Mouse (Mus musculus) G1E (cell line): Measurements from ENCODE around the gene Slc17a3. TPM values are rescaled to one million over a fixed set of nuclear protein-coding genes. Genes with fewer than 3 reads are reported as not detected.

Experiments used
- ATAC-seq: 2 replicates; pipeline ENCODE4 v1.8.0; 2016; ENCODE audit warnings: mild to moderate bottlenecking; ENCODE audit not compliant: insufficient number of reproducible peaks, poor library complexity, low FRiP score, severe bottlenecking; ENCODE audit errors: extremely low read depth
- DNase-seq: peaks from one replicate; pipeline ENCODE4 v3.0.0; 2012; ENCODE audit warnings: low spot score
- H3K27me3 ChIP-seq: 2 replicates; pipeline ENCODE4 v1.6.1; 2012; ENCODE audit warnings: mild to moderate bottlenecking, low read length, inconsistent platforms; ENCODE audit not compliant: insufficient read depth
- H3K36me3 ChIP-seq: replicated peaks from 2 replicates; pipeline ENCODE3; 2012; ENCODE audit warnings: mild to moderate bottlenecking, inconsistent platforms
- H3K4me1 ChIP-seq: 2 replicates; pipeline ENCODE4 v1.6.1; 2012; ENCODE audit warnings: low read depth, low read length, inconsistent platforms, mixed read lengths; ENCODE audit not compliant: insufficient read depth
- H3K4me3 ChIP-seq: 2 replicates; pipeline ENCODE4 v1.5.1; 2012; ENCODE audit warnings: low read depth, mild to moderate bottlenecking, inconsistent platforms, low read length, moderate library complexity, mixed read lengths
- H3K9me3 ChIP-seq: replicated peaks from 2 replicates; pipeline ENCODE4 v1.6.1; 2012; ENCODE audit warnings: inconsistent platforms
- CTCF ChIP-seq: IDR thresholded peaks from 2 replicates; pipeline ENCODE4 v1.5.1; 2012; ENCODE audit warnings: low read depth, low read length, inconsistent platforms, mixed read lengths
- GATA1 ChIP-seq: IDR thresholded peaks from 2 replicates; pipeline ENCODE4 v1.6.1; 2012; ENCODE audit warnings: borderline replicate concordance, low read length, inconsistent platforms, mixed read lengths
- GATA2 ChIP-seq: IDR thresholded peaks from 2 replicates; pipeline ENCODE4 v1.6.1; 2012; ENCODE audit warnings: low read depth, low read length, inconsistent platforms, borderline replicate concordance
- POLR2AphosphoS5 ChIP-seq: IDR thresholded peaks from 2 replicates; pipeline ENCODE4 v1.6.1; 2012; ENCODE audit warnings: low read depth, low read length, inconsistent platforms; ENCODE audit not compliant: insufficient replicate concordance
- TAL1 ChIP-seq: conservative IDR thresholded peaks from 2 replicates; pipeline ENCODE4 v1.6.1; 2012; ENCODE audit warnings: low read depth, low read length, inconsistent platforms, mixed read lengths
- polyA plus RNA-seq: library from polyadenylated mRNA; stranded (reverse); fragments of >175 nt; gene quantifications from 2 replicates; pipeline ENCODE4 v1.2.3, GENCODE M21; 2012
- total RNA-seq, 2 experiments: library from RNA; stranded (forward) in 1 of 2; stranded (reverse) in 1 of 2; fragments of 200-1000 nt in 1 of 2; fragments of >200 nt in 1 of 2; fragmentation: Nextera tagmentation in 1 of 2; gene quantifications; 2 replicates each; pipeline ENCODE4 v1.2.3; 2014 to 2017

Slc17a3 gene
- total and polyA plus RNA-seq, 3 experiments = 0.22 TPM; not detected in 2

GRCm38 (mm10) chr13:23820179-23820940, 18.9 kb upstream of the Slc17a3 start:
- peaks cover 6% of the 10 kb centered on the region; the same call in 1 of the 2 replicates for H3K27me3 ChIP-seq
- no peaks in the 10 kb centered on the region for H3K36me3 ChIP-seq
- H3K4me3 ChIP-seq = no peak overlapping the region
- no peaks in the 10 kb centered on the region for H3K4me1 ChIP-seq
- DNase-seq = no peak
- no peaks in the 10 kb centered on the region for H3K9me3 ChIP-seq
- TF ChIP-seq GATA1 (no peak), POLR2AphosphoS5 (no peak), TAL1 (no peak), CTCF (no peak), GATA2 (no peak)
- ATAC-seq = no peak

GRCm38 (mm10) chr13:23822213-23822612, 17.0 kb upstream of the Slc17a3 start:
- ATAC-seq = no peak
- TF ChIP-seq GATA2 (no peak), CTCF (no peak), POLR2AphosphoS5 (no peak), TAL1 (no peak), GATA1 (no peak)
- H3K9me3 ChIP-seq = no peaks in the 10 kb centered on the region
- peaks cover 6% of the 10 kb centered on the region; the same call in 1 of the 2 replicates for H3K27me3 ChIP-seq
- no peaks in the 10 kb centered on the region for H3K4me1 ChIP-seq
- no peaks in the 10 kb centered on the region for H3K36me3 ChIP-seq
- no peak for DNase-seq
- no peak overlapping the region for H3K4me3 ChIP-seq

GRCm38 (mm10) chr13:23826606-23827005, 12.6 kb upstream of the Slc17a3 start:
- Histone ChIP-seq H3K4me1 (no peaks in the 10 kb centered on the region), H3K4me3 (no peak overlapping the region), H3K27me3 (no peaks in the 10 kb centered on the region; the same call in 1 of the 2 replicates), H3K36me3 (no peaks in the 10 kb centered on the region), H3K9me3 (no peaks in the 10 kb centered on the region)
- DNase-seq (no peak), ATAC-seq (no peak)
- TF ChIP-seq CTCF (no peak), GATA2 (no peak), POLR2AphosphoS5 (no peak), GATA1 (no peak), TAL1 (no peak)

- Histone ChIP-seq H3K9me3 (no peaks in the 10 kb centered on the region), H3K27me3 (no peaks in the 10 kb centered on the region; the same call in 1 of the 2 replicates), H3K4me3 (no peak overlapping the region), H3K36me3 (no peaks in the 10 kb centered on the region), H3K4me1 (no peaks in the 10 kb centered on the region)
- no peak for TF ChIP-seq GATA1
- TF ChIP-seq GATA2 = no peak
- TF ChIP-seq POLR2AphosphoS5 = no peak
- no peak for TF ChIP-seq CTCF
- TF ChIP-seq TAL1 = no peak
- no peak for ATAC-seq
- no peak for DNase-seq
These were observed 6.2 kb upstream of the Slc17a3 start for GRCm38 (mm10) chr13:23833053-23833452.

GRCm38 (mm10) chr13:23834836-23835235, 4.4 kb upstream of the Slc17a3 start:
- no peak overlapping the region for H3K4me3 ChIP-seq
- DNase-seq (no peak), ATAC-seq (no peak)
- peaks cover 3% of the 10 kb centered on the region for H3K27me3 ChIP-seq
- H3K9me3 ChIP-seq = no peaks in the 10 kb centered on the region
- H3K36me3 ChIP-seq = no peaks in the 10 kb centered on the region
- H3K4me1 ChIP-seq = no peaks in the 10 kb centered on the region
- TF ChIP-seq TAL1 (no peak), CTCF (no peak), GATA2 (no peak), GATA1 (no peak), POLR2AphosphoS5 (no peak)

GRCm38 (mm10) chr13:23836630-23837029, 2.6 kb upstream of the Slc17a3 start:
- TF ChIP-seq POLR2AphosphoS5 (no peak), CTCF (no peak), GATA1 (no peak), TAL1 (no peak), GATA2 (no peak)
- Histone ChIP-seq H3K9me3 (no peaks in the 10 kb centered on the region), H3K4me3 (no peak overlapping the region), H3K4me1 (no peaks in the 10 kb centered on the region), H3K27me3 (peaks cover 3% of the 10 kb centered on the region; the same call in 1 of the 2 replicates), H3K36me3 (no peaks in the 10 kb centered on the region)
- DNase-seq (no peak), ATAC-seq (no peak)

- TF ChIP-seq CTCF = no peak
- TF ChIP-seq GATA1 = no peak
- TF ChIP-seq TAL1 = no peak
- no peak for TF ChIP-seq GATA2
- no peak for TF ChIP-seq POLR2AphosphoS5
- Histone ChIP-seq H3K27me3 (peaks cover 4% of the 10 kb centered on the region), H3K4me3 (no peak overlapping the region), H3K36me3 (no peaks in the 10 kb centered on the region), H3K4me1 (no peaks in the 10 kb centered on the region), H3K9me3 (no peaks in the 10 kb centered on the region)
- ATAC-seq (no peak), DNase-seq (no peak)
These were observed 6.6 kb downstream of the Slc17a3 start for GRCm38 (mm10) chr13:23845851-23846250.
